ENCODE assay signal across 12 mouse cellular contexts in genomic region chr11:108757626-108758430, GRCm38 (mm10).
DNase-seq lines count a peak whose midpoint lies in the region; ATAC-seq and TF ChIP-seq lines count a peak whose summit lies in the region.
"Had no signal": no experiment of that assay in that cellular context is flagged by ENCODE, and none has a peak within 500 bp of the region (broad histone marks: within the 10 kb centered on the region; RNA-seq: fewer than 3 reads in every experiment).

No protein-coding gene starts in this region.

- peak; percentile 77 for DNase-seq in heart, adult 11 months
- DNase-seq in heart, embryonic 10.5 days (ENCODE audit: low spot score) = no peak
- no peak for DNase-seq in midbrain, embryonic 10.5 days (ENCODE audit: low spot score)
- peak; percentile 2 for DNase-seq in naive thymus-derived CD4-positive, alpha-beta T cell, adult 2 months (ENCODE audit: low read depth)
- DNase-seq in urinary bladder, postnatal 4 days (ENCODE audit: low spot score in 2 of 2) = no peak
- no peak for DNase-seq in stomach, postnatal 0 days (ENCODE audit: low spot score)
- DNase-seq: thymus, postnatal 4 days had no signal

- no peaks in the 10 kb centered on the region for H3K9me3 ChIP-seq in heart, embryonic 10.5 days
- no peaks in the 10 kb centered on the region for H3K9me3 ChIP-seq in midbrain, embryonic 15.5 days
- peaks cover 3% of the 10 kb centered on the region; the same call in 1 of the 2 replicates for H3K9me3 ChIP-seq in midbrain, embryonic 10.5 days (replicated peaks)
- no peaks in the 10 kb centered on the region for H3K9me3 ChIP-seq in stomach, postnatal 0 days (ENCODE audit: control insufficient read depth, low read length)
- H3K9me3 ChIP-seq: heart, embryonic 15.5 days; lung, embryonic 15.5 days; neural tube, embryonic 12.5 days had no signal

- H3K9ac ChIP-seq in midbrain, embryonic 15.5 days = no peak overlapping the region
- no peak overlapping the region for H3K9ac ChIP-seq in stomach, postnatal 0 days (ENCODE audit: low read length)
- H3K9ac ChIP-seq: heart, embryonic 15.5 days; lung, embryonic 15.5 days; neural tube, embryonic 12.5 days had no signal

- no peak for TF ChIP-seq POLR2A in embryonic fibroblast, embryonic 13.5 days (IDR thresholded peaks at IDR 0.05; ENCODE audit: low read depth, low read length)

- no peak for TF ChIP-seq EP300 in stomach, postnatal 0 days (optimal IDR thresholded peaks at IDR 0.05)

- H3K4me1 ChIP-seq in heart, embryonic 10.5 days = peaks cover 9% of the 10 kb centered on the region; the same call in 1 of the 2 replicates
- peaks cover 4% of the 10 kb centered on the region; the same call in 1 of the 2 replicates for H3K4me1 ChIP-seq in midbrain, embryonic 15.5 days
- H3K4me1 ChIP-seq in midbrain, embryonic 10.5 days = no peaks in the 10 kb centered on the region; the same call in 1 of the 2 replicates
- H3K4me1 ChIP-seq in embryonic fibroblast, embryonic 13.5 days (ENCODE audit: control insufficient read depth, insufficient read depth, low read length) = peaks cover 10% of the 10 kb centered on the region
- H3K4me1 ChIP-seq in stomach, postnatal 0 days (replicated peaks; ENCODE audit: control insufficient read depth, insufficient read depth) = no peaks in the 10 kb centered on the region
- H3K4me1 ChIP-seq: neural tube, embryonic 12.5 days had no signal

- H3K36me3 ChIP-seq in heart, embryonic 10.5 days = no peaks in the 10 kb centered on the region
- H3K36me3 ChIP-seq in midbrain, embryonic 15.5 days (replicated peaks) = no peaks in the 10 kb centered on the region
- H3K36me3 ChIP-seq in midbrain, embryonic 10.5 days = peaks cover 12% of the 10 kb centered on the region; the same call in 1 of the 2 replicates
- no peaks in the 10 kb centered on the region for H3K36me3 ChIP-seq in stomach, postnatal 0 days (ENCODE audit: control insufficient read depth, insufficient read depth, low read length)
- H3K36me3 ChIP-seq: heart, embryonic 15.5 days; lung, embryonic 15.5 days; neural tube, embryonic 12.5 days had no signal

- no peak for TF ChIP-seq CTCF in embryonic fibroblast, embryonic 13.5 days (IDR thresholded peaks at IDR 0.05; ENCODE audit: borderline replicate concordance, insufficient read depth, low read length)
- no peak for TF ChIP-seq CTCF in stomach, postnatal 0 days (IDR thresholded peaks at IDR 0.05; ENCODE audit: low read depth)

- H3K4me3 ChIP-seq in heart, embryonic 10.5 days = no peak overlapping the region
- H3K4me3 ChIP-seq in midbrain, embryonic 15.5 days = no peak overlapping the region
- H3K4me3 ChIP-seq in midbrain, embryonic 10.5 days = no peak overlapping the region
- no peak overlapping the region for H3K4me3 ChIP-seq in embryonic fibroblast, embryonic 13.5 days (ENCODE audit: insufficient read depth, low read length)
- no peak overlapping the region for H3K4me3 ChIP-seq in stomach, postnatal 0 days (ENCODE audit: low read depth, low read length)
- H3K4me3 ChIP-seq: heart, embryonic 15.5 days; lung, embryonic 15.5 days; neural tube, embryonic 12.5 days had no signal

- WGBS in heart, embryonic 10.5 days = 38% methylated on average over 6 of the region's 6 CpGs
- WGBS in midbrain, embryonic 15.5 days = 69% methylated on average over 6 of the region's 6 CpGs
- WGBS in midbrain, embryonic 10.5 days = 81% methylated on average over 6 of the region's 6 CpGs
- WGBS in stomach, postnatal 0 days = 37% methylated on average over 6 of the region's 6 CpGs

- no peak overlapping the region for H3K27ac ChIP-seq in heart, embryonic 10.5 days
- peak overlapping the region; percentile 34; the same call in 1 of the 2 replicates for H3K27ac ChIP-seq in midbrain, embryonic 15.5 days
- no peak overlapping the region for H3K27ac ChIP-seq in midbrain, embryonic 10.5 days (replicated peaks)
- H3K27ac ChIP-seq in embryonic fibroblast, embryonic 13.5 days (ENCODE audit: insufficient read depth, low read length) = peak overlapping the region; percentile 89
- H3K27ac ChIP-seq in stomach, postnatal 0 days (replicated peaks) = no peak overlapping the region; the same call in 1 of the 2 replicates
- H3K27ac ChIP-seq: heart, embryonic 15.5 days; lung, embryonic 15.5 days; neural tube, embryonic 12.5 days had no signal

- H3K4me2 ChIP-seq in midbrain, embryonic 15.5 days = no peak overlapping the region
- no peak overlapping the region for H3K4me2 ChIP-seq in stomach, postnatal 0 days (replicated peaks; ENCODE audit: low read depth)
- H3K4me2 ChIP-seq: heart, embryonic 15.5 days; lung, embryonic 15.5 days; neural tube, embryonic 12.5 days had no signal

- H3K27me3 ChIP-seq in heart, embryonic 10.5 days (ENCODE audit: insufficient read depth, poor library complexity, severe bottlenecking) = no peaks in the 10 kb centered on the region
- H3K27me3 ChIP-seq in midbrain, embryonic 15.5 days (replicated peaks) = no peaks in the 10 kb centered on the region
- H3K27me3 ChIP-seq in midbrain, embryonic 10.5 days (ENCODE audit: low read depth, poor library complexity, severe bottlenecking) = no peaks in the 10 kb centered on the region
- no peaks in the 10 kb centered on the region for H3K27me3 ChIP-seq in stomach, postnatal 0 days (ENCODE audit: control insufficient read depth, insufficient read depth, low read length)
- H3K27me3 ChIP-seq: heart, embryonic 15.5 days; lung, embryonic 15.5 days; neural tube, embryonic 12.5 days had no signal

- ATAC-seq in midbrain, embryonic 15.5 days (replicated peaks) = no peak
- no peak for ATAC-seq in stomach, postnatal 0 days (ENCODE audit: low FRiP score, low TSS enrichment)

Comparison
In these comparisons a context has a peak if more than half of its experiments do, and no peak if none do; other contexts are left out.
1. DNase-seq: peak in heart, adult 11 months (single experiment) and naive thymus-derived CD4-positive, alpha-beta T cell, adult 2 months (single experiment); none in heart, embryonic 10.5 days (single experiment), midbrain, embryonic 10.5 days (single experiment), urinary bladder, postnatal 4 days (0 of 2) and stomach, postnatal 0 days (single experiment).
2. H3K27ac ChIP-seq: peak in midbrain, embryonic 15.5 days (single experiment) and embryonic fibroblast, embryonic 13.5 days (single experiment); none in heart, embryonic 10.5 days (single experiment), midbrain, embryonic 10.5 days (single experiment) and stomach, postnatal 0 days (single experiment).